19 mouse cellular contexts compared by ENCODE assay signal in genomic region chr8:122011066-122011588, GRCm38 (mm10).
DNase-seq lines count a peak whose midpoint lies in the region; ATAC-seq and TF ChIP-seq lines count a peak whose summit lies in the region.
"Had no signal": no experiment of that assay in that cellular context is flagged by ENCODE, and none has a peak within 500 bp of the region (broad histone marks: within the 10 kb centered on the region; RNA-seq: fewer than 3 reads in every experiment).

No protein-coding gene starts in this region.

- TF ChIP-seq EP300 in stomach, postnatal 0 days (optimal IDR thresholded peaks at IDR 0.05): no peak

- peak; percentile 18 for DNase-seq in kidney, postnatal 0 days (ENCODE audit: low spot score)
- no peak for DNase-seq in midbrain, postnatal 0 days (ENCODE audit: low spot score)
- no peak for DNase-seq in midbrain, embryonic 14.5 days
- peak; percentile 28 for DNase-seq in R1 (ENCODE audit: low read depth, low spot score)
- no peak for DNase-seq in stomach, postnatal 0 days (ENCODE audit: low spot score)
- DNase-seq in right cerebral cortex, postnatal 36 days (ENCODE audit: low spot score in 2 of 2): no peak
- DNase-seq: adrenal gland, postnatal 10 days; cerebellum, adult 8-10 months; embryo, embryonic 11 days; heart, postnatal 4 days; lung, postnatal 4 days; right cerebral cortex, postnatal 4 days; thymus, postnatal 25 days had no signal

- H3K27ac ChIP-seq in kidney, postnatal 0 days: no peak overlapping the region
- H3K27ac ChIP-seq in kidney, embryonic 16.5 days (ENCODE audit: low read length): no peak overlapping the region
- no peak overlapping the region for H3K27ac ChIP-seq in midbrain, postnatal 0 days (ENCODE audit: low read depth, low read length)
- H3K27ac ChIP-seq in midbrain, embryonic 14.5 days (replicated peaks; ENCODE audit: low read depth, low read length): no peak overlapping the region
- H3K27ac ChIP-seq in stomach, postnatal 0 days (replicated peaks): no peak overlapping the region
- H3K27ac ChIP-seq: kidney, embryonic 15.5 days; liver, embryonic 14.5 days; midbrain, embryonic 12.5 days had no signal

- H3K9me3 ChIP-seq in kidney, postnatal 0 days (replicated peaks; ENCODE audit: low read length): no peaks in the 10 kb centered on the region
- no peaks in the 10 kb centered on the region for H3K9me3 ChIP-seq in kidney, embryonic 16.5 days (ENCODE audit: low read length)
- H3K9me3 ChIP-seq in midbrain, postnatal 0 days (ENCODE audit: low read length): no peaks in the 10 kb centered on the region
- H3K9me3 ChIP-seq in midbrain, embryonic 14.5 days (ENCODE audit: control insufficient read depth, low read length): no peaks in the 10 kb centered on the region
- no peaks in the 10 kb centered on the region for H3K9me3 ChIP-seq in stomach, postnatal 0 days (ENCODE audit: control insufficient read depth, low read length)
- H3K9me3 ChIP-seq: kidney, embryonic 15.5 days; midbrain, embryonic 12.5 days had no signal

- H3K4me1 ChIP-seq in kidney, postnatal 0 days (replicated peaks; ENCODE audit: insufficient read depth, low read length): no peaks in the 10 kb centered on the region; the same call in 1 of the 2 replicates
- no peaks in the 10 kb centered on the region for H3K4me1 ChIP-seq in kidney, embryonic 16.5 days (ENCODE audit: insufficient read depth, low read length)
- peaks cover 5% of the 10 kb centered on the region; the same call in 1 of the 2 replicates for H3K4me1 ChIP-seq in midbrain, postnatal 0 days (ENCODE audit: insufficient read depth, low read length)
- no peaks in the 10 kb centered on the region for H3K4me1 ChIP-seq in midbrain, embryonic 14.5 days (ENCODE audit: control insufficient read depth, insufficient read depth, low read length)
- H3K4me1 ChIP-seq in stomach, postnatal 0 days (replicated peaks; ENCODE audit: control insufficient read depth, insufficient read depth): no peaks in the 10 kb centered on the region
- H3K4me1 ChIP-seq: midbrain, embryonic 12.5 days had no signal

- no peak overlapping the region for H3K4me2 ChIP-seq in kidney, postnatal 0 days (ENCODE audit: low read length)
- no peak overlapping the region for H3K4me2 ChIP-seq in kidney, embryonic 16.5 days (replicated peaks; ENCODE audit: low read depth, low read length)
- H3K4me2 ChIP-seq in midbrain, postnatal 0 days (ENCODE audit: low read depth, low read length, poor library complexity, severe bottlenecking): no peak overlapping the region
- no peak overlapping the region for H3K4me2 ChIP-seq in midbrain, embryonic 14.5 days (ENCODE audit: low read length)
- no peak overlapping the region for H3K4me2 ChIP-seq in stomach, postnatal 0 days (replicated peaks; ENCODE audit: low read depth)
- H3K4me2 ChIP-seq: kidney, embryonic 15.5 days; midbrain, embryonic 12.5 days had no signal

- peaks cover 29% of the 10 kb centered on the region; the same call in 1 of the 2 replicates for H3K36me3 ChIP-seq in kidney, postnatal 0 days (ENCODE audit: insufficient read depth, low read length)
- peaks cover 26% of the 10 kb centered on the region for H3K36me3 ChIP-seq in kidney, embryonic 16.5 days (ENCODE audit: insufficient read depth, low read length)
- H3K36me3 ChIP-seq in midbrain, postnatal 0 days (ENCODE audit: insufficient read depth, low read length): peaks cover 27% of the 10 kb centered on the region
- peaks cover 60% of the 10 kb centered on the region for H3K36me3 ChIP-seq in midbrain, embryonic 14.5 days (ENCODE audit: control insufficient read depth, insufficient read depth, low read length)
- H3K36me3 ChIP-seq in stomach, postnatal 0 days (ENCODE audit: control insufficient read depth, insufficient read depth, low read length): peaks cover 2% of the 10 kb centered on the region; the same call in 1 of the 2 replicates

- no peak overlapping the region for H3K4me3 ChIP-seq in kidney, postnatal 0 days (replicated peaks; ENCODE audit: low read depth, low read length)
- H3K4me3 ChIP-seq in kidney, embryonic 16.5 days (ENCODE audit: low read length): no peak overlapping the region
- no peak overlapping the region for H3K4me3 ChIP-seq in midbrain, postnatal 0 days (ENCODE audit: low read depth, low read length)
- H3K4me3 ChIP-seq in midbrain, embryonic 14.5 days (replicated peaks; ENCODE audit: low read depth, low read length): no peak overlapping the region
- H3K4me3 ChIP-seq in stomach, postnatal 0 days (ENCODE audit: low read depth, low read length): no peak overlapping the region
- H3K4me3 ChIP-seq: erythroblast, embryonic 14.5 days; kidney, embryonic 15.5 days; midbrain, embryonic 12.5 days had no signal

- peak; percentile 40; the same call in 1 of the 2 replicates for TF ChIP-seq CTCF in kidney, postnatal 0 days (IDR thresholded peaks at IDR 0.05; ENCODE audit: low read depth)
- peak; percentile 29; the same call in 1 of the 2 replicates for TF ChIP-seq CTCF in midbrain, postnatal 0 days (IDR thresholded peaks at IDR 0.05)
- peak; percentile 42 for TF ChIP-seq CTCF in stomach, postnatal 0 days (IDR thresholded peaks at IDR 0.05; ENCODE audit: low read depth)

- ATAC-seq in kidney, postnatal 0 days (replicated peaks; ENCODE audit: low FRiP score, low read depth): no peak
- no peak for ATAC-seq in kidney, embryonic 16.5 days (ENCODE audit: low FRiP score, low TSS enrichment)
- no peak for ATAC-seq in midbrain, postnatal 0 days (ENCODE audit: low FRiP score)
- ATAC-seq in midbrain, embryonic 14.5 days (ENCODE audit: low FRiP score, low TSS enrichment): no peak
- no peak for ATAC-seq in stomach, postnatal 0 days (ENCODE audit: low FRiP score, low TSS enrichment)
- ATAC-seq: forebrain, embryonic 16.5 days had no signal

- no peaks in the 10 kb centered on the region for H3K27me3 ChIP-seq in kidney, postnatal 0 days (ENCODE audit: insufficient read depth, low read length)
- no peaks in the 10 kb centered on the region for H3K27me3 ChIP-seq in kidney, embryonic 16.5 days (ENCODE audit: insufficient read depth, low read length)
- H3K27me3 ChIP-seq in midbrain, postnatal 0 days (ENCODE audit: insufficient read depth, low read length): no peaks in the 10 kb centered on the region
- H3K27me3 ChIP-seq in midbrain, embryonic 14.5 days (ENCODE audit: control insufficient read depth, insufficient read depth, low read length): no peaks in the 10 kb centered on the region
- H3K27me3 ChIP-seq in stomach, postnatal 0 days (ENCODE audit: control insufficient read depth, insufficient read depth, low read length): no peaks in the 10 kb centered on the region
- H3K27me3 ChIP-seq: kidney, embryonic 15.5 days; midbrain, embryonic 12.5 days had no signal

- whole genome bisulfite sequencing in kidney, postnatal 0 days: 39% methylated on average over 7 of the region's 7 CpGs
- WGBS in kidney, embryonic 16.5 days: 35% methylated on average over 7 of the region's 7 CpGs
- WGBS in midbrain, postnatal 0 days: 68% methylated on average over 7 of the region's 7 CpGs
- 64% methylated on average over 7 of the region's 7 CpGs for WGBS in midbrain, embryonic 14.5 days
- WGBS in stomach, postnatal 0 days: 65% methylated on average over 7 of the region's 7 CpGs

- H3K9ac ChIP-seq in kidney, postnatal 0 days (ENCODE audit: low read depth, low read length): no peak overlapping the region
- no peak overlapping the region for H3K9ac ChIP-seq in kidney, embryonic 16.5 days (replicated peaks; ENCODE audit: low read length)
- no peak overlapping the region for H3K9ac ChIP-seq in midbrain, postnatal 0 days (replicated peaks; ENCODE audit: low read length, poor library complexity, severe bottlenecking)
- no peak overlapping the region for H3K9ac ChIP-seq in midbrain, embryonic 14.5 days (replicated peaks; ENCODE audit: low read length)
- no peak overlapping the region for H3K9ac ChIP-seq in stomach, postnatal 0 days (ENCODE audit: low read length)
- H3K9ac ChIP-seq: kidney, embryonic 15.5 days; liver, embryonic 14.5 days; midbrain, embryonic 12.5 days had no signal

Comparison
In these comparisons a context has a peak if more than half of its experiments do, and no peak if none do; other contexts are left out.
1. DNase-seq: peak in kidney, postnatal 0 days (single experiment) and R1 (single experiment); none in midbrain, postnatal 0 days (single experiment), midbrain, embryonic 14.5 days (single experiment), stomach, postnatal 0 days (single experiment) and right cerebral cortex, postnatal 36 days (0 of 2).
2. Peak in every context shown above with its lines, with median percentiles within 50 percentile points of each other: CTCF ChIP-seq.